Mouse (Mus musculus) heart, postnatal 14 days (tissue): Measurements from ENCODE around the gene Akap13. TPM values are rescaled to one million over a fixed set of nuclear protein-coding genes. Genes with fewer than 3 reads are reported as not detected.

ENCODE experiments used
- DNase-seq, 2 experiments: peaks; one replicate each; pipeline ENCODE4 v3.0.0; 2021 to 2022
- intact Hi-C: fragments of 180-260 bp; cut with DNase I; formaldehyde crosslinking; loops from one replicate; pipeline ENCODE4 v1.15.1; 2025
- total RNA-seq, 2 experiments: library from RNA; stranded (reverse); gene quantifications; 2 replicates each; pipeline ENCODE4 v1.2.3; 2021

The Akap13 gene
- total RNA-seq, 2 experiments from 2014 or later = 76.2 to 80.5 TPM

DNA sequence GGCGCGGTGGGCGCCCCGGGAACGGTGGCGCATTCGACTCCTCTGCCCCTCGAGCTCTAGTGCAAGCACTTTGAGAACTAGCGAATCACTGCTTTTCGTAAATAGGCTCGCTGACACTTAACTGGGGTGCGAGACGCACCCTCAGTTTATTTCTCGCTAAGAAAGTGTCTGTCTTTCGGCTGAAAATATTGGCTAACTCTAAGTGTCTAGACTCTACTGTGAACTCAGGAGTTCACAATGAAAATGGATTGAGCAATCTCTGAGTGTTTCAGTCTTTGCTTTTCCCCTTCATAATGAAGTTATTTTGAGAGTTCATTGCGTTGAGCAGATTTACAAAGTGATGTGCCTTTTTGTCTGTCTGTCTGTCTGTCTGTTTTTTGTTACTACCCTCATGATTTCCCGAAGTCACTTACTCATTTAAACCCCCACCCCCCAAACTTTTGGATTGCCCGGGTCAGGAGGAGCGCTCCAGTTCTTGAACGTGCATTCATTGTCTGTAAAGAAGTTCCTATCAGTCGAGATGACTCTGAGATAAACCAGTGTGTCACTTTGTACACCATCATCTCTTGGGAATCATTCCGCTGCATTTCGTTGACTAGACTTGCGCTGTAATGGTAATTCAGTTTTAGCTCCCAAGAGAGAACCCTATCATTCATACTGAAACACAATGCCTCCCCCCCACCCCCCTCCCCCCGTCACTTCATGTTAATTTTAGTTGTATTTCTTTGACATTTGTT lies 986 bp downstream of the Akap13 start:
- intact Hi-C loops = loop anchor here (1.0 to 5.0 kb wide), 4 partner anchors 59 to 156 kb away; no protein-coding TSS in a partner anchor

GRCm38 (mm10) chr7:75460290-75460689 lies 5.0 kb downstream of the Akap13 start:
- no peak for DNase-seq
- intact Hi-C loops = no loop called here

More for the DNA sequence above, 986 bp downstream of the Akap13 start:
- DNase-seq = no peak

- no peak for DNase-seq
- intact Hi-C loops = no loop called here
Measured at GRCm38 (mm10) chr7:75463579-75464162, 8.3 kb downstream of the Akap13 start.

DNA sequence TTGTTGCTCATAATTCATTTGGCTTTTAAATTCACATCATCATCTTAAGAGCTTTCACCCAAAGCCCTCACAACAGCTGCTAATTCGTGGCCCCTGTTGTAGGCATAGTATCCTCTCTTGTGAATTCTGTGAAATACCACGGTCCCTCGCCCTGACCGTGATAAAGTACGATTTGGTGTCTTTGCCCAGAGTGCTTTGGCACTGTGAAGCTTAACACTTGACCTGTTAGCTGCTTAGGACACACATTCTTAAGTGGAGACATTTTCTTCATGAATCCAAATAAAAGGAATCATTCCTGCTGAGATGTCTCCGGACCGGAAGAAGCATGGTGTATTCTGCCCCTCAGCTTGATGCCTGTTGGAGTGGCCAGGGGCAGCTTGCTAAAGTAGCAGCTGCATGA lies 12.5 kb downstream of the Akap13 start:
- intact Hi-C loops = no loop called here
- DNase-seq = no peak

DNA sequence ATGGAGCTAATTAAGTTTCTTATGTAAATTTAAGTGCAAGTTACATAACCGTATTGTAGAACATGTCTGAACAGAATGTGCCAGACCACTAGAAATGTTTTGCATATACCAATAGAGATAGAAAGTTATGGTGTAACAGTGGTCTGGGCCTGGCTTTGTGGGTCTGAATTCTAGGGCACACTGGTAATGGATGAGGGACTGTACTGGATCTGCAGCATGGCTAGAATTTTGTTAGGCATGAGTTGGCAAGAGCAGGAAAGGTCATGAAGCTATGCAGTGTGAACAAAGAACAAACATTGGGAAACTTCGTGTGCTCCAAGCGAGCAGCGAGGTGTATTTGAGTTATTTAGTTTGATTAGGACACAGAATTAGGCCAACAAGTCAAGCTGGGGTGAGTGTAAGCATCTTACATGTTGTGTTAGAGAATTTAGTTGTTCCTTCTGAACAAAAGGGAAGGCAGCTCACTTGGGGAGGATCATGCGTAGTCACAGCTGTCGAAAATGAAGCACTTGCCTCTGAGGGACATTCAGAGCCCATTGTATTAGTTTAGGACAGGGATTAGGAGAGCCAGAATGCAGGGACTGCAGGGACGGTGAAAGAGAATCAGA lies 15.1 kb downstream of the Akap13 start:
- intact Hi-C loops = loop anchor here (5.0 kb wide), 1 partner anchor 42 kb away; no protein-coding TSS in a partner anchor
- DNase-seq = no peak

DNA sequence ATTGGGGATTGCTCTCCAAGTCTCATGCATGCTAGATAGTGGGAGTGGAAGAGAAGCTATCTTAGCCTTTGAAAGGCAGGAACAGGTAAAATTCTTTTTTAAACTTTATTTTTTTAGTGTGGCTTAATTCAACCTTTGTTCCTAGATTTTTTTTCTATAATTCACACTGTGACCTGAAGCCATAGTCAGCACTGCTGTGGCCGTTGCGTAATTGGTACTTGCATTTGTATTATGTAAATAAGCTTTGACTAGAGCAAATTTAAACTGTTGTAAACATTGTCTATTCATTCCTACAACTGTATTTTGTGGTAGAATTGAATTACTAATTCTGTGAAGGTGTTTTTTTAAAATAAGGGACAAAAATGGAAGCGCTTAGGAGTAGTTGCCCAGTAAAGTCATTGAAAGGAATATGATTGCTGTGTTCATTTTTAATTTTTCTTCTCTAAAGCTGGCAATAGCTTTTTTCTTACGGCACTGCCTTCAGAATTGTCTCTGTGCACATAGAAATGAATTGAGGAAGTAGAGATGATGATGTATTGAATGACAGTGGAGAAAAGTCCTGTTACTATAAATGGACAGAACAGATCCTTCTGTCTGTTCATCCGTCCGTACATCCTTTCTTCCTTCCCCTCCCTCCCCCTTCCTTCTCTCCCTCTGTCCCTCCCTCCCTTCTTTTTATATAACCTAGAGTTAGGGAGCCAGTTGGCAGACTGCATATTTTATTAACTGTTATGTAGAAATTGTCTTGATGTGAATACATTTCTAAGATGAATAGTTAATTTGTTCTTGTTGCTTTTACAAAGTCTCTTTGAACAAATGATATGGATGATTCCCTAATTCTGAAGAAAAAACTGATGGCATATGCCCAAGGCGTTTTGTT lies 17.2 kb downstream of the Akap13 start:
- DNase-seq = no peak
- intact Hi-C loops = loop anchor here (5.0 kb wide), 1 partner anchor 40 kb away; no protein-coding TSS in a partner anchor

- DNase-seq = no peak
- intact Hi-C loops = loop anchor here (5.0 kb wide), 1 partner anchor 39 kb away; no protein-coding TSS in a partner anchor
Measured at GRCm38 (mm10) chr7:75473294-75473693, 18.0 kb downstream of the Akap13 start.

- DNase-seq = no peak
- intact Hi-C loops = loop anchor here (5.0 kb wide), 1 partner anchor 38 kb away; no protein-coding TSS in a partner anchor
Measured at GRCm38 (mm10) chr7:75474064-75474463, 18.7 kb downstream of the Akap13 start.

GRCm38 (mm10) chr7:75474564-75475150 lies 19.3 kb downstream of the Akap13 start:
- no peak for DNase-seq
- intact Hi-C loops = loop anchor here (5.0 kb wide), 1 partner anchor 38 kb away; no protein-coding TSS in a partner anchor

DNA sequence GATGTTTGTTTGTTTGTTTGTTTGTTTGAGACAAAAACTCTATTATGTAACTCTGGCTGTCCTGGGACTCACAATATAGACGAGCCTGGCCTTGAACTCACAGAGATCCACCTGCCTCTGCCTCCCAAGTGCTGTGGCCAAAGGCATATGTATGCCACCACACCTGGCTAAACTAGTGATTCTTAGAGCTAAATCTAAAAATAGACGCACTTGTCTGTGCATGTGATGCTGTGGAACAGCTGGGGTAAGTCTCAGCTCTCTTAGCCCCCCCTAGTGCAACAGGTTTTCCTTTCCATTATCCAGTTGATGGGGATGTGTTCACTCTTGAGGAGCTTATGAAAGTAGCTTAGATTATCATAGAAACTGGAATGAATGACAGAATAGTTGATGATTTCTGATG lies 22.7 kb downstream of the Akap13 start:
- intact Hi-C loops = no loop called here
- DNase-seq = no peak

- DNase-seq = no peak
- intact Hi-C loops = no loop called here
Measured at GRCm38 (mm10) chr7:75480721-75481426, 25.5 kb downstream of the Akap13 start.

- DNase-seq = no peak
- intact Hi-C loops = no loop called here
Measured at GRCm38 (mm10) chr7:75486031-75486430, 30.7 kb downstream of the Akap13 start.

DNA sequence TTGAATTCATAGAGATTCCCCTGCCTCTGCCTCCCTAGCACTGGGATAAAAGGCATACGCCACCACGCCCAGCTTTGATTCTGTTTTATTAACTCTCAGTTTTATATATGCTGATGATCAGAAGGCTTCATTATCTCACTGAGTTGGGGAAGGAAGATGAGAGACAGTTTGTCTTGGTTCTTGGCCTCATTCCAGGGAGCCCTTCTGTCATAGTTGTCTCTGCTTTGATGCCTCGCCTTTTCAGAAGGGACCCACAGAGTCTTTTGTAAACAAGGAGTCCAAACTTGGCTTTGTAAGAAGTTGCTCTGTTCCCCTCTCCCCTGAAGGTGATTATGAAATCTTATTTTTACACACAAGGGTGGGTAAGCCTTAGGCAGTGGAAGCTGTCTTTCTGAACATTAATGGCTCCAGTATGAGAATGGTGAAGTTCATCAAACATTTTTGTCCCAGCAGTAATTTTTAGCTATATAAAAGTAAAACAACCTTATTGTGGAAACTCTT lies 40.7 kb downstream of the Akap13 start:
- intact Hi-C loops = no loop called here
- no peak for DNase-seq

GRCm38 (mm10) chr7:75498627-75499026 lies 43.3 kb downstream of the Akap13 start:
- no peak for DNase-seq
- intact Hi-C loops = no loop called here

DNA sequence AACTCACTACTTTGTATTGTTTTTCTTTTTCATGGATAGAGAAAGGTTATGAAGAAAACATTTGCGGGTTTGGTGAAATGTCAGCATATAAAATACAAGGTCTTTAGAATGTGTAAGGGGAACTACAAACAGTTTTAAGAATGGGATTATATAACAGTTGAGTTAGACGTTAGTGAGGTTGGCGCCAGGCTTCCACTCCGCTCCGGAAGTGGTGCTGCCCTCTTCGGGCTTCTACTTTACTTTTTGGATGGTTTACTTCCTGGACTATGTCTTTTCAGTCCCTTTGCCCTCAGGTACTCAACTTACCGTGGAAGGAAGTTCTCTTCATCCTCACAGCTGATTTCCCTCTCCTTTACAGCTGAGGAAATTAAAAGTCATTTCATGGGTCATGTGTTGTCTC lies 43.9 kb downstream of the Akap13 start:
- intact Hi-C loops = no loop called here
- DNase-seq = no peak

- intact Hi-C loops = no loop called here
- DNase-seq = no peak
Measured at GRCm38 (mm10) chr7:75500164-75500563, 44.8 kb downstream of the Akap13 start.

DNA sequence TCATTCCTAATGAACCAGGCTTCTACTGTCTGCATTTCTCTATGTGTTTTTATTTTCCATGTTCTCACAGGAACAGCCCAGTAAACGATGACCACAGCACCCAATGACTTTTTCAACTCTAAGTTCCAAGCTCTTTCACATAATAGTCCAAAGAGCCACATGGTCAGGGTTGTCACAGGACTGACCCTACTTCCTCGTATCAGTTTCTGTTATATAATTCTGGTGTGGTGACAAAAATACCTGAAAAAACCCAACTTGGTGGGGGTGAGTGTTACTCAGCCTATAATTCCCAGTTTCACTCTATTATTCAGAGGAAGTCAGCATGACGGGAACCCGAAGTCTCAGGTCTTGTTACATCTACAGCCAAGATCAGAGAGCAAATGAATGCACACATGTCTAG lies 45.5 kb downstream of the Akap13 start:
- intact Hi-C loops = no loop called here
- no peak for DNase-seq

GRCm38 (mm10) chr7:75504524-75504923 lies 49.2 kb downstream of the Akap13 start:
- no peak for DNase-seq
- intact Hi-C loops = no loop called here

GRCm38 (mm10) chr7:75506628-75507027 lies 51.3 kb downstream of the Akap13 start:
- intact Hi-C loops = no loop called here
- DNase-seq = no peak
